Mouse (Mus musculus) gastrocnemius, postnatal 25 days (tissue): Measurements from ENCODE around the gene Spag6. TPM values are rescaled to one million over a fixed set of nuclear protein-coding genes. Genes with fewer than 3 reads are reported as not detected.

Experiments used
- DNase-seq: peaks from one replicate; pipeline ENCODE4 v3.0.0; 2022
- total RNA-seq, 2 experiments: library from RNA; stranded (reverse); gene quantifications; 1 replicate in 1 of 2; 2 replicates in 1 of 2; pipeline ENCODE4 v1.2.3; 2021

The Spag6 gene
- total RNA-seq, 2 experiments from 2014 or later: 0.36 TPM; not detected in 1

GRCm38 (mm10) chr2:18734394-18735127, 40.7 kb downstream of the Spag6 start:
- no peak for DNase-seq

DNA sequence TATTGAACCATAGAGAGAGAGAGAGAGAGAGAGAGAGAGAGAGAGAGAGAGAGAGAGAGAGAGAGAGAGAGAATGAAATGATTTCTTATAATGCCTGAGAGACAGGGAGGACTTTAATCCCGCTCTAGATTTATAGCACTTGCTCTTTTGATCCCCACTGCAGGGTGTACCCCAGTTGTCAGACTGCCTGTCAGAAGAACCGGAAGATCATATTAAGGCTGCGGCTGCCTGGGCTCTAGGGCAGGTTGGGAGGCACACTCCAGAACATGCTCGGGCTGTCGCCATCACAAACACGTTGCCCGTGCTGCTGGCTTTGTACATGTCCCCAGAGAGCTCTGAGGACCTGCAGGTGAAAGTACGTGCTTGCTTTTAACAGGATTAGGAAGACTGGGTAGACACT, 43.2 kb downstream of the Spag6 start:
- DNase-seq: no peak

- no peak for DNase-seq
These were observed 45.4 kb downstream of the Spag6 start for GRCm38 (mm10) chr2:18739216-18739615.

GRCm38 (mm10) chr2:18756144-18756543, 62.3 kb downstream of the Spag6 start:
- no peak for DNase-seq

GRCm38 (mm10) chr2:18764846-18765245, 71.0 kb downstream of the Spag6 start:
- DNase-seq: no peak

- DNase-seq: no peak
These were observed 71.8 kb downstream of the Spag6 start for GRCm38 (mm10) chr2:18765481-18766249.

GRCm38 (mm10) chr2:18766441-18766820, 72.6 kb downstream of the Spag6 start:
- DNase-seq: no peak

DNA sequence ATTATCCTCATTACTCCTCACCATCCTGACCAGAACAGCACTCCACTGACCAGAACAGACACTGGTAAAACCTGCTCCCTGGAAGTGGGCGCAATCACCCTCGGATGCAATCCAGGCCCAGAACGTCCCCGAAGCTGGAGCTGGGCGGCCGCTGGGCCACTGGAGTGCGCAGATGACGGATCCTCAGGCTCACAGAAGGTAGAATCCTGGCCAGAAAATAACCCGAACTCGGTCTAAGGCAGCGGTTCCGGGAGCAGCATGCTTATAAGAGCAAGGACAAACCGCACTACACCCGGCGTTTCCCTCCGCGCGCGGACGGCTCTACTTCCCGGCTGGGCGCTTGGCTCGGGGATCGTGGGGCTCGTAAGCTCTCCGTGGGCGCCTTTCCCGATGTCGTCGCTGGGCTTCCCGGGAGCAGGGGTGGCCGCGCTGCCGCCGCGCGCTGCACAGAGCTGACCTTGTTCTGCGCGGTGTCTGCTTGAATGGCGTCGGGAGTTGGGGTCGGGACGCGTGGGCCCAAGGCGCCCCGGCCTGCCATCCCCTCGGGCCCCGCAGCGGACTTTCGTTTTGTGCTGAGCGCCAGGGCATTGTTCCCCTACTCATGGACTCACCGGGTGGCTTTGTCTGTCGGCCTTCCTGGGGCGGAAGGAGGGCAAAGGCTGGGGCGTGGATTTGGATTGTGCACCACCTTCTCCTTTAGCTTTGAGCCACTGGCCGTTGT, 73.1 kb downstream of the Spag6 start:
- peak; percentile 90 for DNase-seq

DNA sequence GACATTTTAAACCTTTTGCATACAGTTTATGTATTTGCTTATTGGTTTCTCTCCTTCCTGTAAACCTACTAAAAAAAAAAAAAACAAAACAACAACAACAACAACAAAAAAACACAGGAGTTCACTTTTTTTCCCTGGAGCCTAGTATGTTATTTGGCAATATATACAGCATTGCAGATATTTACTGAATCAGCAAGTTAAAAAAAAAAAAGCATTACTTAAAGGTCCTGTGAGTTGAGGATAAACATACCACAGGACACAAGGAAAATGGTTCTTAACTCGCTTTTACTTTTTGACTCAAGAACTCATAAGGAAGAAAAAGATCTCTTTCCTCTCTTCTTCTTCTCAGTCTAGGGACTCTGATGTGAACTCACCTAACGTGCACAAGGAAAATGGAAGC, 74.6 kb downstream of the Spag6 start:
- DNase-seq: no peak

DNA sequence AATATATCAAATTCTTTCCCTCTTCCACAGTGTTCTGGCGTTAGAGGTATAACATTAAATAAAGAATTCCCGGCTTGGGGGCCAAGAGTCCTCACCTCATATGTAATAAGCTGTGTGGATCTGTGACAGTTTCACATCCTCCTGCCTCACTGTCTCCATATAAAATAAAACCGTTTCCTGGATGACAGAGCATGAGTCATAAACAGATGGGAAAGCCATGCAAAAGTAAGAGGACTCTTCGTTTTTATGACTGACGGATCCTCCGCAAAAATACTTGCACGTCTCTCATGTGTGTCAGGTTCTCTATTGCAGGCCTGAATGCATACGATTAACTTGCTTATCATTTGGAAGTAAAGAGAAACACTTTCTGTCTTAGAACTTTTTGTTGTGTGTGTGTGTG, 78.6 kb downstream of the Spag6 start:
- DNase-seq: no peak

DNA sequence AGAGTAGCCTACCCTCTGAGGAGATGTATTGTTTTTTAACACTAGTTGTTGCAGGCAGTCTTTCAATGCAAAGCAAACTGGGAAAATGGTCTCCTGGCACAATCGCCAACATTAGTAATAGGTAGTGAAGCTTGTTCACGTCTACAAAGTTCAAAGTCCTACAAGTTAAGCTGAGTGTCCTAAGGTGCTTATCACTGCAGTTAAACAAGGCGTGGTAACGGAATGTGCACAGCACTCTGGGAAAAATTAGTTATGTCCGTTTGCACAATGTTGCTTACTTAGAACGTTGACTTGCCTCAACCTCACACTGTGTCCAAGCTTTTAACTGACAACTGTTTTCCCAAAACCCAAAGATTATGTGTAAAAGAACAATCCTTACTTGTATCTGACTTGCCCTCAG, 80.5 kb downstream of the Spag6 start:
- DNase-seq: no peak

DNA sequence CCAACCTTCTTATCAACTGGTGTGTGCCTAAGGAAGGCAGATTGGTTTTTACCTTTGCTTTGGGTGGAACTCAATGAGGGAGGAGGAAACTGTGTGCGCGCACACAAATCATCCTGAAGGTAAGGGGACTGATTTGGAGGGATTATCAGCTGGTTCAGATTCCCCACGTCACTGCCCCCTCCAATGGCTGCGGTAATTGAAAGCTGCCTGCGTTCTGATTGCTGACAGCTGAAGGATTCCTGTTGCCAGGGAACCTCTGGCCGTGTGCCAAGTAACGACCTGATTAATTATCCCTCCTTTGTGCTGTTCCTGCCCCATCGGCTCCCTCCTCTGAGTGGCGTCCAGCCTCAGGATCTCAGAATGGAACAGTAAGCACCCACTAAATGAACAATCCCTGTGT, 84.4 kb downstream of the Spag6 start:
- no peak for DNase-seq

GRCm38 (mm10) chr2:18779830-18780229, 86.0 kb downstream of the Spag6 start:
- DNase-seq: no peak

DNA sequence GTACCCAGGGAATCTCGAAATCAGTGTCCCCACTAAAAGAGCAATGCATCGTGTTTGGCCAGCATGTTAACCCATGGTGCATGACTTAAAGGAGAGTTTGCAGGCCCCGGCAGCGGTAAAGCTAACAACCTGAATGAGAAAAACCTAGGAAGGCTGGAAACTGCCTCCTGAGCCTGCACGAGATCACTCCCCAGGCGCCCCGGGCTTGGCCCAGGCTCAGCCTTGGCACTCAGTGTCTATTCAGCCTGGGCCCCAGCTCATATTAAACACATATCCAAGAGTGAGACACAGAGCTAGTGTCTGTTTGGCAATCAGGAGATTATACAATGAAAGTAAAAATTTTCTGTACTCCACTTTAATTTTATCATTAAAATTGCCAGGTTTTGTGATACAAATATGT, 87.5 kb downstream of the Spag6 start:
- no peak for DNase-seq

- no peak for DNase-seq
These were observed 100.4 kb downstream of the Spag6 start for GRCm38 (mm10) chr2:18794261-18794660.

DNA sequence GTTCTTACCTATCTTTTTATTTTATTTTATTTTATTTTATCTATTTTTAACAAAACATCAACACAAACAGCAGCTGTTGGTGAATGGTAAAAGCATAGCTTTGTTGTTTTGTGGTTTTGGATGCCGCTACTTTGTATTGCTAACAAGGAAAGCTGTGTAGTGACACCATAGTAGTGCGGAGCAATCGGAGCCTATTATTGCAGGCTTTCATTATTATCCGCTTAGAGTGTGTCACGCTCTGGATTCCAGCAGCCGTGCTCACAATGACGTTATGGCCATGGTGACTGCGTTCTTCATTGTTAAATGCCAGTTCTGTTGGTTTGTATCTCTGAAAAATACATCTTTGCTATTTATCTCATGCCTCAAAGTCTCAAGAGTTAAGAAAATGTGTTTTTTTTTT, 103.9 kb downstream of the Spag6 start:
- DNase-seq: no peak

DNA sequence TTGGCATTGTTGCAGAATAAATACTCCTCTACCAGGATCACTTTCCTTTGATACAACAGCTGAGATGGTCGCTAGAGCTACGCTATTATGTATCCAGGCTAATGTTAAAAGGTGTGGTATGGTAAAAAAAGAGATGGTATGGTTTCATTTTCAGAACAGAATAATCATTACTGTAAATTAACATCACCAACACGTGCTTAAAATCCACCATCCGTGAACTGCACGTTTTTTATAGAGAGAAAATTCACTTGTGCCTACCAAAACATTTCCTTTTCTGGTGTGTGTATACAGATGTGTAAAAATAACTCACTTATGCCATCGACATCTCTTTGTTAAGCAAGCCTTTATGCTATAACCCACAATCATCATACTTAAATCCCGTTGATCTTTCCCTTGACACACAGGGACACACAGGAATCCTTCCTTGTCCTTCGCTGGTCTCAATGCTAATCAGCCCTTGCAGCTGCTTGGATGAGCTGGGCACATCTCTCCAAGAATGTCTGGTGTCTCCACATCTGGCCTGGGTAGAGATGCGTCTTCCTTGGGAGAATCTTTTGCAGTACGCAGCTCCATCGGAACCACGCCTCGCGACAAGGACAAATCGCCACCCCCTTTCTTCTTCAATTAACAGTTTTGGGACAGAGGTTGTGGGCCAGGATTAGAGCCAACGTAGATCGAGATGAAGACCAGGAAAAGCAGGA, 105.6 kb downstream of the Spag6 start:
- DNase-seq: no peak

Other genes starting within 250 kb of the Spag6 start
- gene Commd3, start 21.6 kb upstream of the Spag6 start, total RNA-seq: 10 to 100 TPM; 89.2 to 91.5 TPM
- gene Bmi1, start 17.0 kb upstream of the Spag6 start, total RNA-seq: 10 to 100 TPM; 29.9 to 42.7 TPM